18 mouse cellular contexts compared by ENCODE assay signal in the genomic region with DNA sequence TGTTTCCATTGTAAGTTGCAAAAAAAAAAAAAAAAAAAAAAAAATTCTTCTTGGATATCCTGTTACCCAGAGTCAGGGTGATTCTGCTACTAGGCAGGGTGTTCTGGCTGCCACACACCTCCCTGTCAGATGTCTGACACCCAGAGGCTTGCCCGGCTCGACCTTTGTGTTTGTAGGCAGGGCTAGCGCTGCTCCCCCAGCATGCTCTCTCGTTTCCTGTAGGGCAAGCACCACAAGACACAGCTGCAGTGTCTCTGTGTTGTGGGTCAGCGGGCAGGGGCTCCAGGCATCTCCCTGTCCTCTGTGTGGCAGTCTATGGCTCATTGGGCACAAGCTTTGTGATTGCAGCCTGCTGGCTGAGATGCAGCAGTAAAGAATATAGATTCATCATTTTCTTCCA. TPM values are rescaled to one million over a fixed set of nuclear protein-coding genes. Genes with fewer than 3 reads are reported as not detected.
A peak's percentile ranks its signal among the peaks of the same experiment; 100 is the strongest.
DNase-seq lines count a peak whose midpoint lies in the region; ATAC-seq lines count a peak whose summit lies in the region.
"Had no signal": no experiment of that assay in that cellular context is flagged by ENCODE, and none has a peak within 500 bp of the region (broad histone marks: within the 10 kb centered on the region; RNA-seq: fewer than 3 reads in every experiment).

No protein-coding gene starts in this region.

- no peak overlapping the region for H3K4me3 ChIP-seq in heart, embryonic 12.5 days
- H3K4me3 ChIP-seq: embryonic facial prominence, embryonic 12.5 days; limb, embryonic 12.5 days; liver, embryonic 13.5 days; lung, embryonic 15.5 days; neural tube, embryonic 13.5 days had no signal

- no peak overlapping the region for H3K27ac ChIP-seq in heart, embryonic 12.5 days (ENCODE audit: poor library complexity, severe bottlenecking)
- H3K27ac ChIP-seq: embryonic facial prominence, embryonic 12.5 days; limb, embryonic 12.5 days; liver, embryonic 13.5 days; lung, embryonic 15.5 days; neural tube, embryonic 13.5 days had no signal

- H3K9ac ChIP-seq in heart, embryonic 12.5 days: no peak overlapping the region
- H3K9ac ChIP-seq: embryonic facial prominence, embryonic 12.5 days; limb, embryonic 12.5 days; liver, embryonic 13.5 days; lung, embryonic 15.5 days; neural tube, embryonic 13.5 days had no signal

- no peaks in the 10 kb centered on the region for H3K36me3 ChIP-seq in heart, embryonic 12.5 days
- H3K36me3 ChIP-seq: embryonic facial prominence, embryonic 12.5 days; limb, embryonic 12.5 days; liver, embryonic 13.5 days; lung, embryonic 15.5 days; neural tube, embryonic 13.5 days had no signal

- H3K4me1 ChIP-seq in heart, embryonic 12.5 days (replicated peaks): no peaks in the 10 kb centered on the region
- H3K4me1 ChIP-seq: embryonic facial prominence, embryonic 12.5 days; limb, embryonic 12.5 days; lung, embryonic 15.5 days; neural tube, embryonic 13.5 days had no signal

- DNase-seq in kidney, adult 11 months: peak; percentile 51
- DNase-seq in kidney, adult 9 months: peak; percentile 66
- peak; percentile 47 to 80 for DNase-seq in kidney, postnatal 25 days
- peak; percentile 45 for DNase-seq in thymus, postnatal 25 days
- no peak for DNase-seq in adrenal gland, adult (ENCODE audit: inconsistent age in 2 of 2, low spot score in 1 of 2)
- DNase-seq in frontal cortex, postnatal 14 days (ENCODE audit: low spot score in 2 of 2): no peak
- DNase-seq: adrenal gland, adult 8-10 months; cerebellum, adult 9-11 months; gastrocnemius, postnatal 25 days; liver, embryonic 13.5 days had no signal

- WGBS in heart, embryonic 12.5 days: 59% methylated on average over 5 of the region's 5 CpGs

- H3K27me3 ChIP-seq in heart, embryonic 12.5 days (replicated peaks): no peaks in the 10 kb centered on the region
- H3K27me3 ChIP-seq: embryonic facial prominence, embryonic 12.5 days; limb, embryonic 12.5 days; liver, embryonic 13.5 days; lung, embryonic 15.5 days; neural tube, embryonic 13.5 days had no signal

- no peaks in the 10 kb centered on the region for H3K9me3 ChIP-seq in heart, embryonic 12.5 days (replicated peaks)
- H3K9me3 ChIP-seq: embryonic facial prominence, embryonic 12.5 days; limb, embryonic 12.5 days; liver, embryonic 13.5 days; lung, embryonic 15.5 days; neural tube, embryonic 13.5 days had no signal

- ATAC-seq in heart, embryonic 12.5 days (ENCODE audit: insufficient number of reproducible peaks, low FRiP score): no peak
- ATAC-seq: forebrain, embryonic 14.5 days had no signal

- H3K4me2 ChIP-seq in heart, embryonic 12.5 days: no peak overlapping the region
- H3K4me2 ChIP-seq: embryonic facial prominence, embryonic 12.5 days; limb, embryonic 12.5 days; liver, embryonic 13.5 days; lung, embryonic 15.5 days; midbrain, embryonic 11.5 days; neural tube, embryonic 13.5 days had no signal

RNA-seq across cellular contexts. Expression of a gene that starts 14.5 kb away (rescaled TPM):
- polyA plus RNA-seq in heart, embryonic 12.5 days (2016; fragmentation: Nextera tagmentation; extraction: Ambion mirVana): 2.0 and 2.6 TPM in 2 replicates

RNA-seq across cellular contexts. Expression of a gene that starts 14.8 kb away (rescaled TPM):
- polyA plus RNA-seq in heart, embryonic 12.5 days (2016; fragmentation: Nextera tagmentation; extraction: Ambion mirVana): 1.9 and 2.3 TPM in 2 replicates
- polyA plus RNA-seq: C2C12 had no signal

RNA-seq across cellular contexts. Expression of a gene that starts 33.7 kb away (rescaled TPM):
- 140 and 160 TPM in 2 replicates for polyA plus RNA-seq in heart, embryonic 12.5 days (2016; fragmentation: Nextera tagmentation; extraction: Ambion mirVana)

RNA-seq across cellular contexts. Expression of a gene that starts 45.4 kb away (rescaled TPM):
- 0.20 and 0.21 TPM in 2 replicates for polyA plus RNA-seq in heart, embryonic 12.5 days (2016; fragmentation: Nextera tagmentation; extraction: Ambion mirVana)

RNA-seq across cellular contexts. Expression of a gene that starts 57.8 kb away (rescaled TPM):
- polyA plus RNA-seq in heart, embryonic 12.5 days (2016; fragmentation: Nextera tagmentation; extraction: Ambion mirVana): 6.9 and 10.7 TPM in 2 replicates

Comparison
In these comparisons a context has a peak if more than half of its experiments do, and no peak if none do; other contexts are left out.
1. DNase-seq: peak in kidney, adult 11 months (single experiment), kidney, adult 9 months (single experiment), kidney, postnatal 25 days (2 of 2) and thymus, postnatal 25 days (single experiment); none in adrenal gland, adult (0 of 2) and frontal cortex, postnatal 14 days (0 of 2).